Mouse (Mus musculus) neural tube, embryonic 11.5 days (tissue): ENCODE measurements around the gene Hgfac. TPM values are rescaled to one million over a fixed set of nuclear protein-coding genes. Genes with fewer than 3 reads are reported as not detected.

Experiments
- ATAC-seq: fragments of 200-750 bp; cut with Nextera tagmentation; 2 replicates; pipeline ENCODE4 v1.8.0; 2017; ENCODE audit warnings: moderate number of reproducible peaks, mild to moderate bottlenecking, moderate TSS enrichment, moderate library complexity; ENCODE audit not compliant: insufficient read depth, low FRiP score, low TSS enrichment
- DNase-seq: peaks from one replicate; pipeline ENCODE4 v3.0.0-alpha.2; 2015; ENCODE audit warnings: low spot score
- H3K27ac ChIP-seq: fragments of 300-500 bp; sonication (generic); 2 replicates; pipeline ENCODE4 v1.5.1; 2014; ENCODE audit warnings: low read depth, mild to moderate bottlenecking, low read length
- H3K27me3 ChIP-seq: fragments of 300-500 bp; sonication (generic); 2 replicates; pipeline ENCODE4 v1.6.1; 2014; ENCODE audit warnings: mild to moderate bottlenecking, low read length, mixed read lengths; ENCODE audit not compliant: control insufficient read depth, insufficient read depth
- H3K36me3 ChIP-seq: fragments of 300-500 bp; sonication (generic); 2 replicates; pipeline ENCODE4 v1.6.1; 2014; ENCODE audit warnings: mild to moderate bottlenecking, low read length, moderate library complexity, mixed read lengths; ENCODE audit not compliant: control insufficient read depth, insufficient read depth
- H3K4me1 ChIP-seq: fragments of 300-500 bp; sonication (generic); 2 replicates; pipeline ENCODE4 v1.6.1; 2014; ENCODE audit warnings: low read length, mixed read lengths; ENCODE audit not compliant: control insufficient read depth, insufficient read depth
- H3K4me2 ChIP-seq: fragments of 300-500 bp; sonication (generic); 2 replicates; pipeline ENCODE4 v1.6.1; 2014; ENCODE audit warnings: low read depth, mild to moderate bottlenecking, moderate library complexity
- H3K4me3 ChIP-seq: fragments of 300-500 bp; sonication (generic); 2 replicates; pipeline ENCODE4 v1.5.1; 2014; ENCODE audit warnings: low read depth, low read length
- H3K9ac ChIP-seq: fragments of 300-500 bp; sonication (generic); 2 replicates; pipeline ENCODE4 v1.6.1; 2014; ENCODE audit warnings: mild to moderate bottlenecking, low read length
- H3K9me3 ChIP-seq: fragments of 300-500 bp; sonication (generic); 2 replicates; pipeline ENCODE4 v1.6.1; 2016; ENCODE audit warnings: low read length; ENCODE audit not compliant: control insufficient read depth
- WGBS: fragments of 180-500 bp; shearing (Covaris S2); extraction: QIAGEN DNeasy Blood & Tissue Kit; methylation state at CpG from one replicate; pipeline ENCODE4 v1.1.7; 2014; 5-methylcytosine and 5-hydroxymethylcytosine counted together
- polyA plus RNA-seq: library from polyadenylated mRNA; unstranded; fragments of >200 nt; fragmentation: Nextera tagmentation; extraction: Ambion mirVana; gene quantifications from 2 replicates; pipeline ENCODE4 v1.2.1, GENCODE M21; 2014

Gene Hgfac
- polyA plus RNA-seq, 1 experiment from 2014 or later, result 0.25 TPM

- H3K27me3 ChIP-seq, result peaks cover 25% of the 10 kb centered on the region
- no peak for ATAC-seq
- no peaks in the 10 kb centered on the region for H3K36me3 ChIP-seq
- H3K9ac ChIP-seq, result no peak overlapping the region
- no peak overlapping the region for H3K4me2 ChIP-seq
- H3K27ac ChIP-seq, result no peak overlapping the region
- no peaks in the 10 kb centered on the region for H3K9me3 ChIP-seq
- WGBS, result 92% methylated on average over 3 of the region's 3 CpGs
- no peaks in the 10 kb centered on the region; the same call in 1 of the 2 replicates for H3K4me1 ChIP-seq
- H3K4me3 ChIP-seq, result no peak overlapping the region
- no peak for DNase-seq
These were observed 13.3 kb downstream of the Hgfac start for GRCm38 (mm10) chr5:35054628-35055027.

GRCm38 (mm10) chr5:35055076-35055475 is 13.8 kb downstream of the Hgfac start:
- Histone ChIP-seq H3K4me2 (no peak overlapping the region), H3K9me3 (no peaks in the 10 kb centered on the region), H3K4me1 (no peaks in the 10 kb centered on the region; the same call in 1 of the 2 replicates), H3K27me3 (peaks cover 25% of the 10 kb centered on the region), H3K4me3 (no peak overlapping the region), H3K27ac (no peak overlapping the region), H3K9ac (no peak overlapping the region), H3K36me3 (no peaks in the 10 kb centered on the region)
- ATAC-seq, result no peak
- no peak for DNase-seq
- WGBS, result 82% methylated on average over 12 of the region's 12 CpGs

GRCm38 (mm10) chr5:35056604-35057432 is 15.5 kb downstream of the Hgfac start, which contains the start of gene Dok7:
Dok7 (plus strand) TSS chr5:35056766.
- DNase-seq, result peak; percentile 43
- Histone ChIP-seq H3K4me1 (no peaks in the 10 kb centered on the region; the same call in 1 of the 2 replicates), H3K27ac (no peak within 1 kb of the TSS), H3K36me3 (no peaks in the 10 kb centered on the region), H3K27me3 (peaks cover 25% of the 10 kb centered on the region), H3K9me3 (no peaks in the 10 kb centered on the region), H3K9ac (peak within 1 kb of the TSS; percentile 57), H3K4me2 (peak within 1 kb of the TSS; percentile 95), H3K4me3 (peak within 1 kb of the TSS; percentile 48)
- ATAC-seq, result peak; percentile 50; the same call in 1 of the 2 replicates
- WGBS, result under 1% methylated on average over 46 of the region's 74 CpGs

- no peak overlapping the region for H3K27ac ChIP-seq
- no peaks in the 10 kb centered on the region for H3K9me3 ChIP-seq
- DNase-seq (no peak), ATAC-seq (no peak)
- H3K36me3 ChIP-seq, result no peaks in the 10 kb centered on the region
- WGBS, result 21% methylated on average over 4 of the region's 4 CpGs
- H3K4me1 ChIP-seq, result no peaks in the 10 kb centered on the region; the same call in 1 of the 2 replicates
- peaks cover 25% of the 10 kb centered on the region for H3K27me3 ChIP-seq
- peak overlapping the region; percentile 95 for H3K4me2 ChIP-seq
- H3K4me3 ChIP-seq, result peak overlapping the region; percentile 48
- H3K9ac ChIP-seq, result peak overlapping the region; percentile 57
These were observed 16.3 kb downstream of the Hgfac start for GRCm38 (mm10) chr5:35057582-35057981.

GRCm38 (mm10) chr5:35058216-35058615 is 16.9 kb downstream of the Hgfac start:
- DNase-seq (no peak), ATAC-seq (no peak)
- Histone ChIP-seq H3K36me3 (no peaks in the 10 kb centered on the region), H3K9me3 (no peaks in the 10 kb centered on the region), H3K4me2 (no peak overlapping the region), H3K27me3 (peaks cover 25% of the 10 kb centered on the region), H3K27ac (no peak overlapping the region), H3K4me1 (no peaks in the 10 kb centered on the region; the same call in 1 of the 2 replicates), H3K9ac (no peak overlapping the region), H3K4me3 (no peak overlapping the region)
- WGBS, result 76% methylated on average over 1 of the region's 1 CpGs

GRCm38 (mm10) chr5:35060098-35060497 is 18.8 kb downstream of the Hgfac start:
- ATAC-seq (no peak), DNase-seq (no peak)
- H3K4me1 ChIP-seq, result no peaks in the 10 kb centered on the region; the same call in 1 of the 2 replicates
- WGBS, result 79% methylated on average over 3 of the region's 3 CpGs
- no peak overlapping the region for H3K4me2 ChIP-seq
- no peak overlapping the region for H3K9ac ChIP-seq
- no peak overlapping the region for H3K27ac ChIP-seq
- H3K36me3 ChIP-seq, result no peaks in the 10 kb centered on the region
- no peaks in the 10 kb centered on the region for H3K9me3 ChIP-seq
- no peak overlapping the region for H3K4me3 ChIP-seq
- peaks cover 25% of the 10 kb centered on the region for H3K27me3 ChIP-seq

GRCm38 (mm10) chr5:35069841-35070240 is 28.5 kb downstream of the Hgfac start:
- Histone ChIP-seq H3K4me1 (no peaks in the 10 kb centered on the region), H3K27ac (no peak overlapping the region), H3K9me3 (no peaks in the 10 kb centered on the region), H3K36me3 (no peaks in the 10 kb centered on the region), H3K9ac (no peak overlapping the region), H3K4me3 (no peak overlapping the region), H3K4me2 (no peak overlapping the region), H3K27me3 (no peaks in the 10 kb centered on the region)
- DNase-seq (no peak), ATAC-seq (no peak)
- WGBS, result 81% methylated on average over 2 of the region's 2 CpGs

GRCm38 (mm10) chr5:35070314-35070713 is 29.0 kb downstream of the Hgfac start:
- Histone ChIP-seq H3K4me2 (no peak overlapping the region), H3K9me3 (no peaks in the 10 kb centered on the region), H3K36me3 (no peaks in the 10 kb centered on the region), H3K4me3 (no peak overlapping the region), H3K9ac (no peak overlapping the region), H3K4me1 (no peaks in the 10 kb centered on the region), H3K27ac (no peak overlapping the region), H3K27me3 (no peaks in the 10 kb centered on the region)
- ATAC-seq, result no peak
- no peak for DNase-seq
- 86% methylated on average over 8 of the region's 8 CpGs for WGBS

- Histone ChIP-seq H3K9ac (no peak overlapping the region), H3K36me3 (no peaks in the 10 kb centered on the region), H3K27me3 (no peaks in the 10 kb centered on the region), H3K4me1 (no peaks in the 10 kb centered on the region), H3K27ac (no peak overlapping the region), H3K9me3 (no peaks in the 10 kb centered on the region), H3K4me3 (no peak overlapping the region), H3K4me2 (no peak overlapping the region)
- DNase-seq (no peak), ATAC-seq (no peak)
- WGBS, result 48% methylated on average over 7 of the region's 7 CpGs
These were observed 29.6 kb downstream of the Hgfac start for GRCm38 (mm10) chr5:35070953-35071352.
